Mouse (Mus musculus) layer of hippocampus, adult 18-20 months (tissue): ENCODE results near the gene Tjp1. TPM values are rescaled to one million over a fixed set of nuclear protein-coding genes. Genes with fewer than 3 reads are reported as not detected.

Experiments used
- DNase-seq, 2 experiments: peaks; one replicate each; pipeline ENCODE4 v3.0.0; 2022; ENCODE audit warnings: low spot score in 2 of 2
- total RNA-seq, 2 experiments: library from RNA; stranded (reverse); gene quantifications; 2 replicates each; pipeline ENCODE4 v1.2.3; 2021

Gene Tjp1
- total RNA-seq, 2 experiments from 2014 or later = 128 to 151 TPM

GRCm38 (mm10) chr7:65392986-65393385 is 134.6 kb downstream of the Tjp1 start:
- DNase-seq = no peak

GRCm38 (mm10) chr7:65389539-65389938 is 138.0 kb downstream of the Tjp1 start:
- DNase-seq = no peak

GRCm38 (mm10) chr7:65388243-65389013 is 139.2 kb downstream of the Tjp1 start:
- peak in 1 of 2 experiments; percentile 42 for DNase-seq

- DNase-seq = no peak
These were observed 139.9 kb downstream of the Tjp1 start for GRCm38 (mm10) chr7:65387560-65388175.

GRCm38 (mm10) chr7:65384775-65385174 is 142.8 kb downstream of the Tjp1 start:
- no peak for DNase-seq

GRCm38 (mm10) chr7:65382515-65383283 is 144.9 kb downstream of the Tjp1 start:
- no peak for DNase-seq

GRCm38 (mm10) chr7:65381896-65382295 is 145.7 kb downstream of the Tjp1 start:
- DNase-seq = no peak

GRCm38 (mm10) chr7:65380716-65381115 is 146.9 kb downstream of the Tjp1 start:
- no peak for DNase-seq

- DNase-seq = no peak
These were observed 148.6 kb downstream of the Tjp1 start for GRCm38 (mm10) chr7:65378818-65379565.

GRCm38 (mm10) chr7:65377521-65377920 is 150.1 kb downstream of the Tjp1 start:
- DNase-seq = no peak

- no peak for DNase-seq
These were observed 152.0 kb downstream of the Tjp1 start for GRCm38 (mm10) chr7:65375621-65376020.

- no peak for DNase-seq
These were observed 152.4 kb downstream of the Tjp1 start for GRCm38 (mm10) chr7:65375176-65375575.

GRCm38 (mm10) chr7:65373336-65373735 is 154.2 kb downstream of the Tjp1 start:
- DNase-seq = no peak

GRCm38 (mm10) chr7:65371765-65372164 is 155.8 kb downstream of the Tjp1 start:
- DNase-seq = no peak

- peak; percentile 83 to 92 for DNase-seq
These were observed 156.6 kb downstream of the Tjp1 start for GRCm38 (mm10) chr7:65370787-65371616.

- DNase-seq = no peak
These were observed 157.2 kb downstream of the Tjp1 start for GRCm38 (mm10) chr7:65370381-65370786.

- no peak for DNase-seq
These were observed 158.5 kb downstream of the Tjp1 start for GRCm38 (mm10) chr7:65369101-65369500.

- DNase-seq = no peak
These were observed 160.0 kb downstream of the Tjp1 start for GRCm38 (mm10) chr7:65367386-65368245.

- no peak for DNase-seq
These were observed 161.4 kb downstream of the Tjp1 start for GRCm38 (mm10) chr7:65366153-65366552.
